Mouse (Mus musculus) layer of hippocampus, postnatal 25 days (tissue): ENCODE measurements around the gene Nudcd3. TPM values are rescaled to one million over a fixed set of nuclear protein-coding genes. Genes with fewer than 3 reads are reported as not detected.

Experiments
- DNase-seq, 2 experiments: peaks; one replicate each; pipeline ENCODE4 v3.0.0; 2022; ENCODE audit warnings: mixed read lengths in 2 of 2, low spot score in 1 of 2; ENCODE audit errors: extremely low spot score in 1 of 2
- total RNA-seq, 2 experiments: library from RNA; stranded (reverse); gene quantifications; 2 replicates each; pipeline ENCODE4 v1.2.3; 2021

Nudcd3 gene
- total RNA-seq, 2 experiments from 2014 or later, result 111 to 113 TPM

GRCm38 (mm10) chr11:6065046-6065521, 135.1 kb downstream of the Nudcd3 start:
- peak in 1 of 2 experiments; percentile 67 for DNase-seq

DNA sequence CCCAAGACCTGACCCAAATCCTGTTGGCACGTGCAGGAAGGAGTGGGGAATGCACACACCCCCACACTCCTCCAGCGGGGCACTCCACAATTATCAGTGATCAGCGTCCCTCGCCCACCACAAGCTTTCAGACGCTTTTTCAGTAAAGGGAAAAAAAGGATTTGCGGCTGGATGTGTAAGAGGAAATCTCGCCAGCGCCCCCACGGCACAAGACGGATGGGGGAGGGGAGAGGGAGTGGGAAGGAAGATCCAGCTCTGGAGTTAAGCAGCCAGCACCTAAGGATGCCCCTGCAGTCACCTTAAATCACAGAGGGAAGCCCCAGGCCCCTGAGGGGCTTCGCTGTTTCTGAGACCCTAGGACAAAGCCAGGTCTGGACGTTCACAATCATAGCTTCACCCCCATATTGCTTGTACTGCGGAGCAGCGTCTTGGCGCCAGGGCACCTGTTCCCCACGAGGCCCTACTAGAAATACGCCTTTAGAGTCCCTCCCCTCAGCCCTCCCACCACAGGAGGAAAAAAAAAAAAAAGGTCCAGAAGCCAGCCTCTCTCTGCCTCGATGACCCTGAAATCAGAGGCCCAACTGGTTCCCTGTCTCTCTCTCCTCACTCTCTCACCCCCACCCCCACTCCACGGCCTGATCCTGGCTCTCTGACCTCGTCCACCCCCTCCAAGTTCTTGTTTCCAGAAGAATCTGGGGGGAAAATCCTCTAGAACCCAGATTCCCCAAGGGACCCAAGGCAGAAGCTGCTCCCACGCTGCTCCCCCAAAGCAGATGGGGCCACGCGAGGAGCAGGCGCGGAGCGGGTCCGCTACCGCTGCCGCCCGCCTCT, 135.8 kb downstream of the Nudcd3 start:
- DNase-seq, result no peak

- no peak for DNase-seq
Observed at GRCm38 (mm10) chr11:6063501-6064214, 136.6 kb downstream of the Nudcd3 start.

GRCm38 (mm10) chr11:6063065-6063464, 137.2 kb downstream of the Nudcd3 start:
- no peak for DNase-seq

GRCm38 (mm10) chr11:6062329-6062728, 137.9 kb downstream of the Nudcd3 start:
- no peak for DNase-seq

- DNase-seq, result no peak
Observed at GRCm38 (mm10) chr11:6061891-6062290, 138.3 kb downstream of the Nudcd3 start.

DNA sequence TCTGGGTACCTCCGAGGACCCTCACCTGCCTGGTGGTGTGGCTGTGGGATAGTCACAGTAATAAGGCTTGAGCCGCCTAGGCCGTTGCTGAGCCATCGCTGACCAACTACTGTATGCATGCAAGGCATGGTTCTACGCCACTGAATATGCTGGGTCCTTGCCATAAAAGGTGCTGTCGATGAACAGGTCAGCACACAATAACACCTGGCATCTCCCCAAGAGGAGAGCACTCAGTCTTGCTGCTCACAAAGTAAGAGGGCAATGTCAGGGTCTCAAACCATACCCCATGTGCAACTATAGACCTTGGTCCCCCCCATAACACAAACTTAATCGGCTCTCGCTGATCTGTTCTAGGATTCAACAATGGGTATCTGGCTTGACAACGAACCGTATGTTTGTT, 141.1 kb downstream of the Nudcd3 start:
- no peak for DNase-seq

Other genes starting within 250 kb of the Nudcd3 start
- 10 to 100 TPM; 70.2 to 73.0 TPM for gene Ykt6, start 244.7 kb downstream of the Nudcd3 start, total RNA-seq
- 1,000 to 10,000 TPM; 1,142 to 1,238 TPM for gene Camk2b, start 134.1 kb downstream of the Nudcd3 start, total RNA-seq
- under 1 TPM; 0.17 to 0.31 TPM for gene A730071L15Rik, start 386 bp downstream of the Nudcd3 start, total RNA-seq
- gene Npc1l1, start 29.7 kb upstream of the Nudcd3 start, total RNA-seq, result under 1 TPM; 0.15 to 0.26 TPM
- 10 to 100 TPM; 41.4 to 43.1 TPM for gene Ddx56, start 67.4 kb upstream of the Nudcd3 start, total RNA-seq
- gene Tmed4, start 74.5 kb upstream of the Nudcd3 start, total RNA-seq, result 100 to 1,000 TPM; 102 TPM
- 100 to 1,000 TPM; 229 to 239 TPM for gene Ogdh, start 91.2 kb upstream of the Nudcd3 start, total RNA-seq
- 100 to 1,000 TPM; 165 to 189 TPM for gene Zmiz2, start 188.7 kb upstream of the Nudcd3 start, total RNA-seq
- 1,000 to 10,000 TPM; 1,673 to 1,893 TPM for gene Ppia, start 215.0 kb upstream of the Nudcd3 start, total RNA-seq
- 10 to 100 TPM; 40.9 to 42.0 TPM for gene H2afv, start 244.0 kb upstream of the Nudcd3 start, total RNA-seq